Mouse (Mus musculus): ENCODE results near the gene Reep3.

Reep3 gene

DNA sequence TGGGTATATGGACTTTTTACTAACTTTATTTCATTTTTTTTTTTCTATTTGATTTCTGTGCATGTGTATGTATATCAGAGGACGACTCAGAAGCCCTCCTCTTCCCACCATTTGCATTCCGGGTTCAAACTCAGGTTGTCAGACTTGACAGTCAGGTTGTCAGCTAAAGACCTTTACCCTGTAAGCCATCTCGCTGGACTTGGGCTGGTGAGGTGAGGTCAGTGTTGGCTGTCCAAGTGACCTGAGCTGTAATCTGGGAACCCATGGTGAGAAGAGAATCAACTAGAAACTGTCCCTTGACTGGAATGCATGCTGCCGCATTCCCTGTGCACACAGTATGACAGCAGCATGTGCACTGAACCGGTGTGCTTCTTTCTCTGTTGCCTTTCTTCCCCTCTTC, 12.9 kb upstream of the Reep3 start:
- no peak for DNase-seq

DNA sequence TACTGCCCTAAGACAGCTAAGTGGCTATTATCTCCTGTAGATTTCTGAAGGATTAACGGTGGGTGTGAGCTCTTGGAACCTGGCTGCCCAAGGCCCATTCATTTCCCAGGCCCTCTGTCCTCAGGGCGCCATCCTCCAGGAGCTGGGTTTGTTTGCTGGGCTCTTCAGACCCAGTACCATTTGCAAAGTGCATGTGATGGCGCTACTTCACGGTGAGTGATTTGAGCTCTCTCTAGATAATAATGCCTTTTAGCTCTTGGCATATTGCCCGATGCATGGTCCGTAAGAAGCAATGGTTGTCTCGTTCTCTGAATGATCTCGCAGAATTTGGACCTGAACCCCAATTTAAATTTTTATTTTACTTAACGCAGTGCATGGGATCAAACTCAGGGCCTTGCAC, 11.4 kb upstream of the Reep3 start:
- DNase-seq, result peak in 1 of 2 experiments; percentile 30

DNA sequence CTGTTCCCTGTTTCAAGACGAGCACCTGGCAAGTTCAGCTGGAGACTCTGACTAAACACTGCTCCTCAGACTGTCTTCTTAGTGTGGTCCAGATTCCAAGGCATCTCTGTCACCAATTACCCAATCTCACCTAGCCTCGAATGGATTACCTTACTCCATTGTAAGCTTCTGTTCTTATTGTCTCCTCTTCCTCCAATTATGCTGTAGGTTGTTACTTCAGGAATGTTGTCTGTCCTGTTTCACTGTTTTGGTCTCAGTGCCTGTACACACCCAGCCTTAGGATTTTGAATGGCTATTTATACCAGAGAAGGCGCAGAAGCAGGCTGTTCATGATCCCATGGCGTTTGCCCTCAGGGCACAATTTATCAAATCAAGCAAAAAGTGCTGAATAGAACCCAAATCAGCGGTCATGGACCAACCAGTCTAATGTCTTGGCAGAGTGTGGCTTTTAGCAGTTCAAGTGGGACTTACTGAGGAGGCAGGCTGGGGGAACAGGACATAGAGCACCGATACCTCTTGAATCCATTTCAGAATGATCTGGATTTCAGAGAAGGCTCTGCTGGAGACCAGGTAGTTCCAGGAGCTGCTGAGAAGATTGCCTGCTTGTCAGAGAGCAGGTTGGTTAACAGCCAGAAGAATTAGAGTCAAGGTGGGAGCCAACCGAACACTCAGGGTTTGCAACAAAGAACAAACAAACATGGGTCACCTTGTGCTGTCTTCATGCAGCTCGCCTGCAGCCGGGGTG, 10.4 kb upstream of the Reep3 start:
- peak; percentile 43 to 48 for DNase-seq

DNA sequence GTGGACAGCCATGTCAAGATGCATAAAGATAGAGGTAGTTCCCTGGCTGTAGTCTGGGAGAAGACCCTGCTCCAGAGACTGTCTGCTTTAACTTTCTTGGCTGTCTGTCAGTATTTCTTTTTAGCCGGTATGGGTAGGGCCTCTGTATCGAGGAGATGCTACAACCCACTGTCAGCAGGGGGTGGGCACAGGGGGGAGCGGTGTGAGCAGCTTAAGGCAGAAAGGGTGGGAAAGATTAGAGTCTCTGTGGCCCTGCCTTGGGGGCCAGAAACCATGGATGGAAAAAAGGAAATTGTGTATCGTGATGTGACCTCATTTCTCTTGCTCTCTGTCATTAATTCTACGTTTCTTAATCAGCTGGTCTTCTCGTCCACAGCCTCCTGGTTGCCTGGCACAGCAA, 9.7 kb upstream of the Reep3 start:
- peak in 1 of 2 experiments; percentile 39 for DNase-seq

GRCm38 (mm10) chr10:67105331-67106217, 8.8 kb upstream of the Reep3 start:
- peak; percentile 73 to 78 for DNase-seq

- DNase-seq, result no peak
Measured at GRCm38 (mm10) chr10:67104543-67104942, 7.8 kb upstream of the Reep3 start.

DNA sequence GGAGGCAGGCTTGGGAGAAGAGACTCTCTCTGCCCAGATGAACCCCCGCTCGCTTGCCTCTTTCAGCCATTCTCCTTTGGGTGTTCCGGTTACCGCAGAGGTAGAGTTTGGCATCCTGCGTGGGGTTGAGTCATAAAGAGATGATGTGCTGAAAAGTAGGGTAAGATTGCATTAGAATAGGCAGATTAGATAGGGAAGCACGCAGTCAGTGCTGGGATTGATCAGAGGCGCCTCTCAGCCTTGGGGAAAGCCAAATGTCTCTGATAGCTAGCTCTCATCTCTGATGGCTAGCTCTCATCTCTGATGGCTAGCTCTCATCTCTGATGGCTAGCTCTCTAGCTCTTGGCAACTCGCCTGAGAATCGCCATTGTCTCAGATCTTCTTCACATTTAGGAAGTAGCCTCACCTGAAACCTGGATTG, 4.1 kb upstream of the Reep3 start:
- DNase-seq, result peak; percentile 61 to 71

DNA sequence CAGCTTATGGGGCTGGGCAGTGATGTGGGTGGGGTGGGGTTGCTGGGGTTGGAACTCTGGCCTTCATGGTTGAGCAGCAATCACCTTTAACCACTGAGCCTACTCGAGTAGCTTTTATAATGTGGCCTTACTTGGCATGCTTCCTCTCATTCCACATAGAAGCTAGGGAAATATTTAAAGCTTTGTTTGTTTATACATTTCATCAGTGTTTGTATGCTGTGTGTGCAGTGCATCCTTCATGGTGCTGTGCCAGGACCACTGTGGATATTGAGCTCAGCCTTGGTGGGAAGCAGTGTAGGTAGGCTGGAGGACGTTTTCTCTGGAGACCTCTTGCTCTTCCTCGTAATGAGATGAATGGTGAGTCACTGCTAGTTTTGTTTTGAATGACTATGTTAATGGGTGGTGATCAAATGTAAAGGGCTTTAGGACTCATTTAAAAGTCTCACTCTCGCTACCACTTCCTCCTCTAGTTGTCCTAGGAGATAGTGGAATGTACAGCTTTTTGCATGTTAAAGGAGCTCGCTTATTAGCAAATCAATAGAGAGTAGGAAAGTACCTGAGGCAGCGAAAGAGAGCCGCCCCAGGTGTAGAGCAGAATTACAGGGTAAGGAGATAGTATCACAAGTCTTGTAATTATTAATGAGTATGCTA, 3.4 kb upstream of the Reep3 start:
- peak in 1 of 2 experiments; percentile 59 for DNase-seq

DNA sequence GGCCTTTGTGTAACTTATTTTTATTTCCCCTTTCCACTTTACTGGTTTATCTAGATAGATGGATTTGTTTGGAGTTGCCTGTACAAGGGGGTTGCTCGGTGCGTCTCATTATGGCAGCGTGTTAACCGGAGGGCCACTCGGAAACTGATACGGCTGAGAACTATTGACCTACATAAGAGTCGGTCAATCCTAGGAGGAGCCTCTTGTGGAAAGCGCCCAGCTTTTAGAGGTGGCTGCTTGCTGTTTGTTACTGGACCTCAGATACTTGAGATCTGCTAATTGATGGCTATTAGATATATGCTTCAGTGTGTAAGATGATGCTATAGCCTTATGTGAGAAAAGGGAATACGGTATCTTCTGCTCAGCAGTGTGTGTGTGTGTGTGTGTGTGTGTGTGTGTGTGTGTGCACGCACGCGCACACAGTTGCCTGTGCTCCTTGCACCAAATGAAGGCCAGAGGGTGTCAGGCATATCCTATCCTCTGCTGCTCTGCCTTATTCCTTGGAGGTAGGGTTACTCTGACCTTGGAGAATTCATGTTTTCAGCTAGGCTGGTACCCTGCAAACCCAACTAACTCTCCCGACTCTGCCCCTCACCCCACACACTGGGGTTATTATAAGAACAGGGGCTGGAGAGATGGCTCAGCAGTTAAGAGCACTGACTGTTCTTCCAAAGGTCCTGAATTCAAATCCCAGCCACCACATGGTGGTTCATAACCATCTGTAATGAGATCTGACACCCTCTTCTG, 2.6 kb upstream of the Reep3 start:
- peak; percentile 39 to 45 for DNase-seq

GRCm38 (mm10) chr10:67098408-67099050, 1.8 kb upstream of the Reep3 start:
- DNase-seq, result peak in 1 of 2 experiments; percentile 37

DNA sequence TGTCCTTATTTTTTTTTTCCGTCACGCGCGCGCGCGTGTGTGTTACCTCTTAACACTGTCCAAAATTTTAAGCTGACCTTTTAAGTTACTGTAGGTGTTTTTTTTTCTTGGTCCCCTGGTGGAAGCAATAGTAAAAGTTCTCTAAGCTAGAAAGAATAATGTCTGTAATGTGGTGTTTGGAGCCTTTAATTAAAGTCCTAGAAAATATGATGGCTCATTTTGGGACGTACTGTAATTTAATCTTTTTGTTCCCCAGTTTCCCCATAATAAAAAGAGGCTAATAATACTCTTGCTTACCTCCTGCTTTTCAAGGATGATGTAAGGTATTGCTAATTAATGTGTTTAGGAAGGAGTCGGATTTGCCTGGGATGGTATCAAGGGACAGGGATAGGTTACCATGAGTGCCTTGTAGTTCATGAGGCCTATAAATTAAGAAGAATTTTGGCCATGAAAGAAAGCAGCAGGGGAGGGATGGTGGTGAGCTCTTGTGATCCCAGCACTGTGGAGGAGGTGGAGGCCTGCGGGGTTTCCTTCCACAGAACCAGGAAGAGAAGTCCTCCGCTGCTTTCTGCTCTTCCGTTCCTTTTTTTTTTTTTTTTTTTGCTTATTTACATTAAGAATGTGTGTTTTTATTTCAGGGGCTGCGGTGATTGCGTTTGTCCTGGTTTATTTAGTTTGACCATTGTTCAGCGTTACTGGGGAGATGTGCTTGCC, 849 bp upstream of the Reep3 start:
- peak in 1 of 2 experiments; percentile 51 for DNase-seq

GRCm38 (mm10) chr10:67095798-67096620, 736 bp downstream of the Reep3 start, which contains the start of gene Jmjd1c:
Gene Jmjd1c (plus strand): TSS chr10:67096125.
- peak; percentile 91 to 92 for DNase-seq

DNA sequence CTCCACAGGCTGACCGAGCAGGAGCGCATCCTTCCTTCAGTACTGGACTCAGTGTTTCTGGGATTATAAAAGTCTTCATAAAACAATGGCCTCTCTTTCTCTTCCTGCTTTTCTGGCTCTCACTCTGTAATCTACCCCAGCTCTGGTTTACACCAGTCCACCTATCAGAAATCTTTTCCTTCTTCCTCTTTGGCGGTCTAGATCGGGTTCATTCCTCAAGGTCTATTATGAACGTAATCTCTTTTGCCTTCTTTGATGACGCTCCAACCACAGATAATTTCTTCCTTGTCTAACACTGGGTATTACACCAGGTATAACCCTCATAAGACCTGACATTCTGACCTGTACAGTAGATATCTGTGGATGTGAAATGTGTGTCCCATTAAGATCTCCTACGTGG, 1.8 kb downstream of the Reep3 start:
- no peak for DNase-seq

- no peak for DNase-seq
Measured at GRCm38 (mm10) chr10:67090611-67091010, 6.1 kb downstream of the Reep3 start.

GRCm38 (mm10) chr10:67087447-67088226, 9.1 kb downstream of the Reep3 start:
- DNase-seq, result no peak

- no peak for DNase-seq
Measured at GRCm38 (mm10) chr10:67085916-67086315, 10.8 kb downstream of the Reep3 start.

GRCm38 (mm10) chr10:67085124-67085523, 11.6 kb downstream of the Reep3 start:
- DNase-seq, result peak; percentile 85 to 88

DNA sequence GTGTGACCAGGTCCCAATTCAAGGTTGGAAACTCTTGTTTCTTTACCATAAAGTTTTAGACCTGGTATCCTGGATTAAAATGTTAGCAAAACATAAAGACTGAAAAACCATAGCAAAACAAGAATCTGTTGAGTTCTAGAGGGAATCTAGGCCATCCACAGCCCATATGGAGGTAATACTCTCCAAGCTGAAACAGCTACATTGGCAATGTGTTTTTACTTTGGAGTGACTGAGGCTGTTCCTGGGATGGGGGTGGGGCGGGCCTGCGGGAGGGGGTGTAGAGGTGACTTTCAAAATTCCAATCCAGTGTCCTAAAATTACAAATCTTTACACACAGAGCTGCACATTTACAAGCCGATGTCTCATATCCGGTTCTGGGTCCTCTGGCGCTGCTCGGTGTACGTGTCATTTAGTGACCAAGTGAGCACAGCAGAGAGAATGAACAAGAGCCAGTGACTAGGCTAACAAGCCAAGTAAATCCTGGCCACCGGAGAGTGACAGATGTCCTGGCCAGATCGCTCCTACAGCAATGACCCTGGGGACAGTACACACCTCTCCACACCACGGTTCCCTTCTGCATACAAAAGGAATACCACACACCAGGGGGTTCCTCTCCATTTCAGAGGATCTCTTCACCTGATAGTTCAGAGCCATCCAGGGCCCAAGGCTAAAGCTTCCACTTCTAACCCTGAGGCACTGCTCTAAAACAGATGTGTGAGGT, 13.1 kb downstream of the Reep3 start:
- DNase-seq, result peak; percentile 88 to 90

DNA sequence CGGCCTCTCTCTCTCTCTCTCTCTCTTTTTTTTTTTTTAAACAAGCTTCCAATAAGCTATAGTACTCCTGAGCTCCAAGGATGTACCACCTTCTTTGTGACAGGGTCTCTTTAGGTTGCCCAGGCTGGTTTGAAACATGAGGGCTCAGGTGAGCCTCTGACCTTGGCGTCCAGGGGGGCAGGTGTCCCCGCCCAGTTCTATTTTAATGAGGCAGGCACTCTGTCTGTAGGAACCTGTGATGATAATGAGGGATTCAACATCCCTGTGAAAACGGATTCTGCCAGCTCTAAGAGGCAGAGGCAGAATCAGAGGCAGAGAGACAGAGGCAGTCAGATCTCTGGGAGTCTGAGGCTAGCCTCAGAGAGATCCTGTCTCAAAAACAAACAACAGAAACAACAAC, 14.2 kb downstream of the Reep3 start:
- no peak for DNase-seq
